Mouse (Mus musculus) kidney, embryonic 16.5 days (tissue): Measurements from ENCODE around the gene Haus6. TPM values are rescaled to one million over a fixed set of nuclear protein-coding genes. Genes with fewer than 3 reads are reported as not detected.
"Not testable (repeated sequence)": the region's sequence is repeated elsewhere in the genome, so short reads cannot be mapped to it uniquely, and the experiment has no call there.

Experiments used
- ATAC-seq: fragments of 200-750 bp; cut with Nextera tagmentation; 2 replicates; pipeline ENCODE4 v1.8.0; 2017; ENCODE audit warnings: moderate TSS enrichment; ENCODE audit not compliant: low FRiP score, low TSS enrichment
- H3K27ac ChIP-seq: fragments of 300-500 bp; sonication (generic); 2 replicates; pipeline ENCODE4 v1.5.1; 2014; ENCODE audit warnings: low read length
- H3K27me3 ChIP-seq: fragments of 300-500 bp; sonication (generic); 2 replicates; pipeline ENCODE4 v1.6.1; 2014; ENCODE audit warnings: low read length, control low read depth, mixed read lengths; ENCODE audit not compliant: insufficient read depth
- H3K36me3 ChIP-seq: fragments of 300-500 bp; sonication (generic); 2 replicates; pipeline ENCODE4 v1.6.1; 2014; ENCODE audit warnings: low read length, control low read depth, mixed read lengths; ENCODE audit not compliant: insufficient read depth
- H3K4me1 ChIP-seq: fragments of 300-500 bp; sonication (generic); 2 replicates; pipeline ENCODE4 v1.6.1; 2014; ENCODE audit warnings: low read length, control low read depth, mixed read lengths; ENCODE audit not compliant: insufficient read depth
- H3K4me2 ChIP-seq: fragments of 300-500 bp; sonication (generic); replicated peaks from 2 replicates; pipeline ENCODE4 v1.6.1; 2014; ENCODE audit warnings: low read depth, low read length
- H3K4me3 ChIP-seq: fragments of 300-500 bp; sonication (generic); 2 replicates; pipeline ENCODE4 v1.5.1; 2014; ENCODE audit warnings: mild to moderate bottlenecking, low read length
- H3K9ac ChIP-seq: fragments of 300-500 bp; sonication (generic); replicated peaks from 2 replicates; pipeline ENCODE4 v1.6.1; 2014; ENCODE audit warnings: low read length
- H3K9me3 ChIP-seq: fragments of 300-500 bp; sonication (generic); 2 replicates; pipeline ENCODE4 v1.6.1; 2016; ENCODE audit warnings: low read length, control low read depth
- WGBS: fragments of 180-500 bp; shearing (Covaris S2); extraction: QIAGEN DNeasy Blood & Tissue Kit; methylation state at CpG from one replicate; pipeline ENCODE4 v1.1.7; 2014; 5-methylcytosine and 5-hydroxymethylcytosine counted together
- polyA plus RNA-seq: library from polyadenylated mRNA; unstranded; fragments of >200 nt; fragmentation: Nextera tagmentation; extraction: Ambion mirVana; gene quantifications from 2 replicates; pipeline ENCODE4 v1.2.1, GENCODE M21; 2015

Haus6 gene
- polyA plus RNA-seq, 1 experiment from 2014 or later = 16.0 TPM

- not testable (repeated sequence) for H3K9me3 ChIP-seq, H3K4me3 ChIP-seq, H3K9ac ChIP-seq, H3K27ac ChIP-seq, H3K27me3 ChIP-seq, H3K4me1 ChIP-seq, H3K4me2 ChIP-seq, H3K36me3 ChIP-seq, ATAC-seq
- WGBS = 93% methylated on average over 7 of the region's 7 CpGs
Observed at GRCm38 (mm10) chr4:86626496-86626895, 14.6 kb upstream of the Haus6 start.

GRCm38 (mm10) chr4:86625463-86625862, 13.6 kb upstream of the Haus6 start:
- H3K4me1 ChIP-seq = no peaks in the 10 kb centered on the region
- no peak overlapping the region for H3K27ac ChIP-seq
- H3K9ac ChIP-seq = no peak overlapping the region
- H3K4me2 ChIP-seq = no peak overlapping the region
- H3K36me3 ChIP-seq = no peaks in the 10 kb centered on the region
- no peaks in the 10 kb centered on the region for H3K9me3 ChIP-seq
- no peaks in the 10 kb centered on the region for H3K27me3 ChIP-seq
- H3K4me3 ChIP-seq = no peak overlapping the region
- no peak for ATAC-seq
- 84% methylated on average over 5 of the region's 5 CpGs for WGBS

DNA sequence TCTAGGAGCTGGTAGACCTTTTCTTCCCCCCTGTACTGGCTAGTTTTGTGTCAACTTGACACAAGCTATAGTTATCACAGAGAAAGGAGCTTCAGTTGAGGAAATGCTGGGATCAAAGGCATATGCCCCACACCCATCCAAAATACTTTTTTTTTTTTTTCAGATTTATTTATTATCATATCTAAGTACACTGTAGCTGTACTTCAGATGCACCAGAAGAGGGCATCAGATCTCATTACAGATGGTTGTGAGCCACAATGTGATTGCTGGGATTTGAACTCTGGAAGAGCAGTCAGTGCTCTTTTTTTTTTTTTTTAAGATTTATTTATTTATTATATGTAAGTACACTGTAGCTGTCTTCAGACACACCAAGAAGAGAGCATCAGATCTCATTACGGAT, 10.7 kb upstream of the Haus6 start:
- WGBS = 90% methylated on average over 1 of the region's 1 CpGs
- not testable (repeated sequence) for H3K9me3 ChIP-seq, H3K9ac ChIP-seq, H3K27ac ChIP-seq, H3K27me3 ChIP-seq, H3K36me3 ChIP-seq, H3K4me2 ChIP-seq, H3K4me1 ChIP-seq, ATAC-seq, H3K4me3 ChIP-seq

DNA sequence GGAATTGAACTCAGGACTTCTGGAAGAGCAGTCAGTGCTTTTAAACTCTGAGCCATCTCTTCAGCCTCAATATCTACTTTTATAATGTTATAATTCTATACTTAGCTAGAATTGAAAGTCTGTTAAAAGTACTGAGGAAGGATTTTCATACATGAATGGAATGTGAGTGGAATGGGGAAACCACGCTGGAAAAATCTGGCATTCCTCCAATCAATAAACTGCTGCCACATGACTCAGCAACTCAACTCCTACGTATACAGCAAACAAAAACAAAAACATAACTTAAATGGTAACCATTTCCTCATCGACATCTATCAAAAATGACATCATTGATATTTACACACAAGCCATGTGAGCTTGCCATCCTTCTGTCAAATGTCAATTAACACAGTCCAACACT, 10.3 kb upstream of the Haus6 start:
- no peaks in the 10 kb centered on the region for H3K4me1 ChIP-seq
- H3K9ac ChIP-seq = no peak overlapping the region
- WGBS = 63% methylated on average over 3 of the region's 3 CpGs
- H3K27me3 ChIP-seq = no peaks in the 10 kb centered on the region
- ATAC-seq = no peak
- H3K36me3 ChIP-seq = no peaks in the 10 kb centered on the region
- H3K27ac ChIP-seq = no peak overlapping the region
- no peaks in the 10 kb centered on the region for H3K9me3 ChIP-seq
- no peak overlapping the region for H3K4me3 ChIP-seq
- no peak overlapping the region for H3K4me2 ChIP-seq

DNA sequence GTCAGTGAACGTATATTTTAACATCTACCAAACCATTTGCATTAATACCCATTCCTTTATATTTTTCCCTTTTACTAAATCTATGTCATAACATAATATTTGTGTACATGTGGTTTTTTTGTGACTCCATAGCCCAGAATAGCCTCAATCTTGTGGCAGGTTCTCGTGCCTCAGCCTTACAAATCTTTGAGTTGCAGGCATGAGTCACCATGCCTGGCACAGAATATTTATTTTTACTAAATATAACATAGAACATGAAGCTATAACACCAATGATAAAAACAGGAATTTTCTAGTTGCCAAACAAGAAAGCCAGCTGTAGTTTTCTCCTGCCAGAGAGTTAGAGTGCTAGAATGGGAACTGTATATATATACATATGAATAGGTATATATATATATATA, 8.7 kb upstream of the Haus6 start:
- Histone ChIP-seq H3K9me3 (no peaks in the 10 kb centered on the region), H3K4me2 (no peak overlapping the region), H3K27me3 (no peaks in the 10 kb centered on the region), H3K27ac (no peak overlapping the region), H3K9ac (no peak overlapping the region), H3K36me3 (no peaks in the 10 kb centered on the region), H3K4me1 (no peaks in the 10 kb centered on the region), H3K4me3 (no peak overlapping the region)
- ATAC-seq = no peak
- WGBS = 73% methylated on average over 2 of the region's 2 CpGs

DNA sequence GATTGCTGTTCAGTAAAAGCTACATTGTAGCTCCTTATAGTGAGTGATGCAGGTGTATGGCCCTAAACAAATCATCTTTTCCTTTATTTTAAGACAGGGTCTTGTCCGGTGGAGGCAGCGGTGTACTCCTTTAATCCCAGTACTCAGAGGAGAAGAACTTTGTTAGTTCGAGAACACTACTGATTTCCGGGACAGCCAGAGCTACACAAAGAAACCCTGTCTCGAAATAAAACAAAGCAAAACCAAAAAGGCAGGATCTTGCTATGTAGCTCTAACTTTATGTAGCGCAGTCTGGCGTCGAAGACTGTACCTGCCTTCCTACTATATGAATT, 400 bp upstream of the Haus6 start:
- WGBS = 38% methylated on average over 8 of the region's 8 CpGs

DNA sequence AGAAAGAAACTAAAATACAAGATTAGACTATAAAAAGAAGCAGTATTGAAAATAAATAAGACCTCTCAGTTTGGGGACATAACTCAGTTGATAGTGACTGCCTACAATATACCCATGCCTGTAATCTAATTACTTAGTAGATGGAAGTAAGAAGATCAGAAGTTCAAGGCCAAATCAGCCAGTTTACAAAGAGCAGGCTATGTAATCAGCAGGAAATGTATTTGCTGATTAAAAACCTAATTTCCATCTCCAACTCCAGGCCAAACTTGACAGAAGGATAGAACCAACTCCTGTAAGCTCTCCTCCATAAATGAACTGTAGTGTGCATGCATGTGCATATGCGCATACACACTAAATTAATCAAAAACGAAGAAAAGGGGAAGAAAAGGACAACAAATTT, 20.6 kb downstream of the Haus6 start:
- Histone ChIP-seq H3K4me1 (no peaks in the 10 kb centered on the region), H3K4me2 (no peak overlapping the region), H3K27me3 (no peaks in the 10 kb centered on the region), H3K9me3 (no peaks in the 10 kb centered on the region), H3K36me3 (peaks cover 26% of the 10 kb centered on the region), H3K4me3 (no peak overlapping the region), H3K9ac (no peak overlapping the region), H3K27ac (no peak overlapping the region)
- WGBS = 89% methylated on average over 2 of the region's 2 CpGs
- no peak for ATAC-seq

More for the DNA sequence above, 400 bp upstream of the Haus6 start:
- Histone ChIP-seq H3K36me3 (no peaks in the 10 kb centered on the region), H3K9me3 (no peaks in the 10 kb centered on the region), H3K4me3 (peak overlapping the region; percentile 71), H3K27me3 (no peaks in the 10 kb centered on the region), H3K4me1 (peaks cover 7% of the 10 kb centered on the region), H3K27ac (peak overlapping the region; percentile 48; the same call in 1 of the 2 replicates), H3K4me2 (peak overlapping the region; percentile 51), H3K9ac (peak overlapping the region; percentile 59)
- ATAC-seq = 0 out of 2 replicates have a peak, but pooled peaks have one; percentile 20

- Histone ChIP-seq H3K9me3 (no peaks in the 10 kb centered on the region), H3K9ac (no peak overlapping the region), H3K4me3 (no peak overlapping the region), H3K27ac (no peak overlapping the region), H3K36me3 (peaks cover 36% of the 10 kb centered on the region), H3K4me2 (no peak overlapping the region), H3K27me3 (no peaks in the 10 kb centered on the region), H3K4me1 (no peaks in the 10 kb centered on the region)
- WGBS = 94% methylated on average over 3 of the region's 3 CpGs
- no peak for ATAC-seq
Observed at GRCm38 (mm10) chr4:86588236-86588635, 23.6 kb downstream of the Haus6 start.

DNA sequence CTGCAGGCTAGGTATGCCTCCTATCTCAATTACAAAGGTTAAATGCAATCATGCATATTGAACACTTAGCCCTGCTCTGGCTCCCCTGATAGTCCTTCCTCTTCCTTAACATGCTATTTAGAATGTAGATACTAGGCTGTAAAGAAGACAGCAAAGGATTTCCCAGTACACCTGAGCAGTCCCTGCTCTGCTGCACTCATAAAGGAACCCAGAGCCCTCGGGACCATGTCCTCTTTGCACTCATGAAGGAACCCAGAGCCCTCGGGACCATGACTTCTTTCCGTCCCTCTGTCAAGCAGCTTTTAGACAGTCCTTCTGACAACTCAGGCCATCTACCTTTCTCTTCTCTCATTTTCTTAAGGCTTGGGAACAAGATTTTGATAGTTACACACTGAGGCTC, 31.3 kb downstream of the Haus6 start:
- Histone ChIP-seq H3K9ac (no peak overlapping the region), H3K4me2 (no peak overlapping the region), H3K36me3 (peaks cover 13% of the 10 kb centered on the region), H3K27me3 (no peaks in the 10 kb centered on the region), H3K27ac (no peak overlapping the region), H3K4me3 (no peak overlapping the region), H3K4me1 (peaks cover 13% of the 10 kb centered on the region), H3K9me3 (no peaks in the 10 kb centered on the region)
- ATAC-seq = no peak
- WGBS = 84% methylated on average over 3 of the region's 3 CpGs

DNA sequence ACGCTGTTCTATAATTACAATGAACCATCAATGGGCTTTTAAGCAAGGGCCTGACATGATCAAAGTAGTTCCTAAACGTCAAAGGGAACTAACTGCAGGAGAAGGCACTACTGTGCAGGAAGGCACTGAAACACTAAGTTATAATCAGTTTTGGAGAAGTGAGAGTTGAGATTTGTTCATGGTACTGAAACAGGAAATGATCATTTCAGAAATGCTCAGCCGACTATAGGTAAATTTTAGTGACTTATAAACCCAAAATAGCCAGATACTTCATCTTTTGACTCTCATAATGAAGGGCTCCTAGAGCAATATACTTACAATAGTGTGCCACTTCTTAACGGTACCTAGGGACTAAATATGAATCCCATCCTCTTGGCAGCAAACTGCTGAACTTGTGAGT, 31.8 kb downstream of the Haus6 start:
- no peak overlapping the region for H3K9ac ChIP-seq
- H3K4me1 ChIP-seq = peaks cover 13% of the 10 kb centered on the region
- H3K4me2 ChIP-seq = no peak overlapping the region
- H3K36me3 ChIP-seq = peaks cover 13% of the 10 kb centered on the region
- H3K4me3 ChIP-seq = no peak overlapping the region
- H3K27me3 ChIP-seq = no peaks in the 10 kb centered on the region
- no peak for ATAC-seq
- H3K9me3 ChIP-seq = no peaks in the 10 kb centered on the region
- WGBS = 64% methylated on average over 4 of the region's 4 CpGs
- no peak overlapping the region for H3K27ac ChIP-seq
